In genomic region chr16:55770247-55770646, GRCm38 (mm10) we compare ENCODE assay signal across 21 mouse cellular contexts.
DNase-seq lines count a peak whose midpoint lies in the region; ATAC-seq lines count a peak whose summit lies in the region.
"Had no signal": no experiment of that assay in that cellular context is flagged by ENCODE, and none has a peak within 500 bp of the region (broad histone marks: within the 10 kb centered on the region; RNA-seq: fewer than 3 reads in every experiment).

No protein-coding gene starts in this region.

- DNase-seq in frontal cortex, postnatal 36 days (ENCODE audit: low spot score in 2 of 2): no peak
- peak; percentile 56 for DNase-seq in CD4-positive helper T cell, adult 2 months (ENCODE audit: low read depth, low spot score)
- DNase-seq in induced T-regulatory cell, adult 2 months (ENCODE audit: low read depth): peak; percentile 52
- no peak for DNase-seq in adrenal gland, postnatal 25 days
- no peak for DNase-seq in kidney, adult 8-10 months
- DNase-seq: adrenal gland, postnatal 36 days; cerebellum, adult 9-11 months; embryo, embryonic 11 days; heart, postnatal 10 days; kidney, postnatal 25 days; liver, embryonic 13.5 days; lung, adult 18-20 months; lung, postnatal 4 days; right cerebral cortex, postnatal 25 days; thymus, adult 18-20 months; thymus, postnatal 25 days had no signal

- peak; percentile 70 for ATAC-seq in frontal cortex, adult (ENCODE audit: low TSS enrichment)
- peak; percentile 80 for ATAC-seq in CD4-positive, CD25-positive, alpha-beta regulatory T cell, adult 4 months
- ATAC-seq: hindbrain, embryonic 16.5 days; intestine, postnatal 0 days; lung, postnatal 0 days had no signal

Comparison
In these comparisons a context has a peak if more than half of its experiments do, and no peak if none do; other contexts are left out.
1. DNase-seq: peak in CD4-positive helper T cell, adult 2 months (single experiment) and induced T-regulatory cell, adult 2 months (single experiment); none in frontal cortex, postnatal 36 days (0 of 2), adrenal gland, postnatal 25 days (single experiment) and kidney, adult 8-10 months (0 of 2).